Mouse (Mus musculus) heart, embryonic 14.5 days (tissue): ENCODE results near the gene Atp1a4. TPM values are rescaled to one million over a fixed set of nuclear protein-coding genes. Genes with fewer than 3 reads are reported as not detected.

ENCODE experiments used
- ATAC-seq: fragments of 200-750 bp; cut with Nextera tagmentation; 2 replicates; pipeline ENCODE4 v1.8.0; 2017; ENCODE audit warnings: low read depth, moderate TSS enrichment; ENCODE audit not compliant: insufficient number of reproducible peaks, insufficient read depth, low FRiP score
- H3K27ac ChIP-seq, 2 experiments: fragments of 200-500 bp in 1 of 2; fragments of 300-500 bp in 1 of 2; sonication (generic) in 1 of 2; replicated peaks in 1 of 2; 2 replicates each; pipeline ENCODE4 v1.5.1; 2012 to 2014; ENCODE audit warnings: low read depth in 2 of 2, low read length in 2 of 2, control low read depth in 1 of 2, mild to moderate bottlenecking in 1 of 2, mixed read lengths in 1 of 2; ENCODE audit not compliant: control insufficient read depth in 1 of 2, insufficient read depth in 1 of 2
- H3K27me3 ChIP-seq: fragments of 300-500 bp; sonication (generic); 2 replicates; pipeline ENCODE4 v1.6.1; 2014; ENCODE audit warnings: mild to moderate bottlenecking, low read length, control low read depth; ENCODE audit not compliant: control insufficient read depth, insufficient read depth
- H3K36me3 ChIP-seq: fragments of 300-500 bp; sonication (generic); 2 replicates; pipeline ENCODE4 v1.6.1; 2014; ENCODE audit warnings: mild to moderate bottlenecking, control low read depth, low read length, mixed read lengths; ENCODE audit not compliant: control insufficient read depth, insufficient read depth
- H3K4me1 ChIP-seq, 2 experiments: fragments of 200-500 bp in 1 of 2; fragments of 300-500 bp in 1 of 2; sonication (generic) in 1 of 2; 2 replicates each; pipeline ENCODE4 v1.6.1; 2012 to 2014; ENCODE audit warnings: low read length in 2 of 2, control low read depth in 1 of 2, mixed read lengths in 1 of 2; ENCODE audit not compliant: control insufficient read depth in 2 of 2, insufficient read depth in 2 of 2
- H3K4me2 ChIP-seq: fragments of 300-500 bp; sonication (generic); 2 replicates; pipeline ENCODE4 v1.6.1; 2014; ENCODE audit warnings: mild to moderate bottlenecking, low read length
- H3K4me3 ChIP-seq, 2 experiments: fragments of 200-500 bp in 1 of 2; fragments of 300-500 bp in 1 of 2; sonication (generic) in 1 of 2; 2 replicates each; pipeline ENCODE4 v1.5.1; 2012 to 2014; ENCODE audit warnings: low read length in 2 of 2, mild to moderate bottlenecking in 2 of 2, control low read depth in 1 of 2, low read depth in 1 of 2, moderate library complexity in 1 of 2; ENCODE audit not compliant: control insufficient read depth in 1 of 2, insufficient read depth in 1 of 2
- H3K9ac ChIP-seq: fragments of 300-500 bp; sonication (generic); 2 replicates; pipeline ENCODE4 v1.6.1; 2014; ENCODE audit warnings: mild to moderate bottlenecking, low read length
- H3K9me3 ChIP-seq: fragments of 300-500 bp; sonication (generic); 2 replicates; pipeline ENCODE4 v1.6.1; 2016; ENCODE audit warnings: low read length, control low read depth; ENCODE audit not compliant: control insufficient read depth
- WGBS: fragments of 180-500 bp; shearing (Covaris S2); extraction: QIAGEN DNeasy Blood & Tissue Kit; methylation state at CpG from one replicate; pipeline ENCODE4 v1.1.7; 2014; 5-methylcytosine and 5-hydroxymethylcytosine counted together
- polyA plus RNA-seq: library from polyadenylated mRNA; unstranded; fragments of >200 nt; fragmentation: Nextera tagmentation; extraction: Ambion mirVana; gene quantifications from 2 replicates; pipeline ENCODE4 v1.2.1, GENCODE M21; 2014

Atp1a4 gene
- polyA plus RNA-seq, 1 experiment from 2014 or later: 0.23 TPM

GRCm38 (mm10) chr1:172281522-172282254 lies 23.5 kb upstream of the Atp1a4 start:
- Histone ChIP-seq H3K36me3 (peaks cover 70% of the 10 kb centered on the region), H3K27me3 (no peaks in the 10 kb centered on the region), H3K9me3 (no peaks in the 10 kb centered on the region), H3K4me3 (no peak overlapping the region), H3K4me1 (peaks cover 3 to 4% of the 10 kb centered on the region in 2 experiments; a peak in 1 of 4 replicates), H3K4me2 (no peak overlapping the region), H3K27ac (no peak overlapping the region), H3K9ac (no peak overlapping the region)
- WGBS: 79% methylated on average over 10 of the region's 10 CpGs
- no peak for ATAC-seq

DNA sequence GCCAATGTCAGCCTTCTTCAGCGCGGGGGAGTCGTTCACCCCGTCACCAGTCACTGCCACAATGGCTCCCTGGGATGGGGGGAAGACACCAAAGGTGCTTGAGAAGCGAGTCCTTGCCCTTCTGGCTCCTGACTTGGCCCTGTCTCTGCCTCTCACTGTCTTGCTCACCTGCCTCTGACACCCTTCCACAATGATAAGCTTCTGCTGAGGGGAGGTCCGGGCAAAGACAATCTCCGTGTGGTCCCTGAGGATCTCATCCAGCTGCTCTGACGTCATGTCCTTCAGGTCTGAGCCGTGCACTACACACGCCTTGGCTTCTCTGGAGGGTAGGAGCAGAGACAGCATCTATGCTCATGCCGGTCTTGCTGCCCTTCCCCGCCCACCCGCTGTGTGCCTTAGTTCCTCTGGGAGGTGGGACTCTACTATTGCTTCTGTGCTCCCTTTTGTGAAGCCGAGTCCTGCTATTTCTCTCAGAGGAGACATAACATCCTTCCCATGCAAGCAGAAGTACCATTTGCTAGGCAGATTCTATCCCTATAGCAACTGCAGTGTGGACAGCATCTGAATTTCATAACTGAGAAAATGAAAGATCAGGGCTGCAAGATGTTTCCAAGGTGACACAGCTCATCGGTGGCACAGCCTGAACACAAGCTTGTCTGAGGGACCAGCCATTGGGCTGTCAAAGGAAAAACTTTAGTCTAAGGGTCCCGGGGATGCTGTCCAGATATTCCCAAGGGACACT lies 21.7 kb upstream of the Atp1a4 start:
- peaks cover 3 to 4% of the 10 kb centered on the region in 2 experiments; a peak in 1 of 4 replicates for H3K4me1 ChIP-seq
- no peak overlapping the region for H3K9ac ChIP-seq
- H3K9me3 ChIP-seq: no peaks in the 10 kb centered on the region
- WGBS: 82% methylated on average over 16 of the region's 16 CpGs
- no peak overlapping the region for H3K27ac ChIP-seq
- no peak for ATAC-seq
- no peak overlapping the region for H3K4me2 ChIP-seq
- H3K27me3 ChIP-seq: no peaks in the 10 kb centered on the region
- H3K36me3 ChIP-seq: peaks cover 56% of the 10 kb centered on the region
- H3K4me3 ChIP-seq: no peak overlapping the region

DNA sequence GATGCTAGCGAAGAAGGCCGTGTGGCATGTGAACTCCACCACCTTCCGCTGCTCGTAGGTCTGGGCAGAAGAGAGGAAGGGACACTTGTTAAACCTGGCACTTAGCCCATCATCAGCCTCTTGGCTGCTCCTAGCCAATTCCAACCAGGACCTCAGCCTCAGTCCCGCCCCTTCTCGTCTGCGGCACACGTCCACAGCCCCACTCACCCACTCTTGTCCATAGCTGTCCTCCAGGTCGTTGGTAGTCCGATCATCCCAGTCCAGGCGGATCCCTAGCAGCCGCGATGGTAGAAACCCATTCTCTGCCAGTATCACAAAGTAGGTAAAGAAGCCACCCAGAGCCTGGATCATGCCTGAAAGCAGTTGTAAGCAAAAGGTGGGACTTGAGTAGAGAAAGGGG lies 20.1 kb upstream of the Atp1a4 start:
- Histone ChIP-seq H3K9me3 (no peaks in the 10 kb centered on the region), H3K4me1 (peaks cover 3 to 4% of the 10 kb centered on the region in 2 experiments; a peak in 1 of 4 replicates), H3K27me3 (no peaks in the 10 kb centered on the region), H3K9ac (no peak overlapping the region), H3K4me2 (no peak overlapping the region), H3K36me3 (peaks cover 41% of the 10 kb centered on the region), H3K27ac (no peak overlapping the region), H3K4me3 (no peak overlapping the region)
- 76% methylated on average over 13 of the region's 13 CpGs for WGBS
- no peak for ATAC-seq

DNA sequence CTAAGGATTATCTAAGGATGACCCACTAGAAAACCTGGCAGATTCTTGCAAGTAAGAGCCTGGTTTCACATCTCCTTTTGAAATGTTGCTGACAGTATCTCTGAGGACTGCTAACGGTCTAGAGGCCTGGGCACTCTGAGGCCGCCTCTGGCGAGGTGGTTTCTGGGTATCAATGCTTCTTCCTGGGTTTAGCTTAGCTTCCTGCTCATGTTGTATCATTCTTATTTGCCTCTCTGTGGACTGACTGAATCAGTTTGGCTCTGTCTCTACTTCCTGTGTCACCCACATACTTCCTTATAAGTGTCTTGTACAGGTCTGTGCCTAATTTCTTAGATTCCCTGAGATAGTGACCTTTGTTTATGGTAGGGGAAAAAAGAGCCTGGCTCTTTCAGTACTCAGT lies 19.0 kb upstream of the Atp1a4 start:
- Histone ChIP-seq H3K4me1 (peaks cover 3 to 4% of the 10 kb centered on the region in 2 experiments; a peak in 1 of 4 replicates), H3K4me3 (no peak overlapping the region), H3K9me3 (no peaks in the 10 kb centered on the region), H3K4me2 (no peak overlapping the region), H3K9ac (no peak overlapping the region), H3K36me3 (peaks cover 40% of the 10 kb centered on the region), H3K27me3 (no peaks in the 10 kb centered on the region), H3K27ac (no peak overlapping the region)
- WGBS: 38% methylated on average over 3 of the region's 3 CpGs
- ATAC-seq: no peak

- H3K4me3 ChIP-seq: no peak overlapping the region
- H3K4me1 ChIP-seq: peaks cover 3 to 4% of the 10 kb centered on the region in 2 experiments; a peak in 1 of 4 replicates
- H3K4me2 ChIP-seq: no peak overlapping the region
- H3K9me3 ChIP-seq: no peaks in the 10 kb centered on the region
- no peak for ATAC-seq
- H3K27me3 ChIP-seq: no peaks in the 10 kb centered on the region
- WGBS: 68% methylated on average over 5 of the region's 5 CpGs
- H3K36me3 ChIP-seq: peaks cover 26% of the 10 kb centered on the region
- no peak overlapping the region for H3K27ac ChIP-seq
- H3K9ac ChIP-seq: no peak overlapping the region
These were observed 16.3 kb upstream of the Atp1a4 start for GRCm38 (mm10) chr1:172274547-172274946.

- 61% methylated on average over 5 of the region's 5 CpGs for WGBS
These were observed 15.9 kb upstream of the Atp1a4 start for GRCm38 (mm10) chr1:172274116-172274515.

GRCm38 (mm10) chr1:172273386-172273785 lies 15.2 kb upstream of the Atp1a4 start:
- no peak for ATAC-seq
- Histone ChIP-seq H3K4me1 (peaks cover 0 to 4% of the 10 kb centered on the region in 2 experiments; a peak in 1 of 4 replicates), H3K9me3 (no peaks in the 10 kb centered on the region), H3K4me3 (no peak overlapping the region), H3K27ac (no peak overlapping the region), H3K27me3 (no peaks in the 10 kb centered on the region), H3K9ac (no peak overlapping the region), H3K36me3 (peaks cover 17% of the 10 kb centered on the region), H3K4me2 (no peak overlapping the region)
- 82% methylated on average over 6 of the region's 6 CpGs for WGBS

More at GRCm38 (mm10) chr1:172274116-172274515, 15.9 kb upstream of the Atp1a4 start:
- no peak overlapping the region for H3K27ac ChIP-seq
- no peak overlapping the region for H3K4me2 ChIP-seq
- peaks cover 21% of the 10 kb centered on the region for H3K36me3 ChIP-seq
- no peak overlapping the region for H3K9ac ChIP-seq
- no peak for ATAC-seq
- no peaks in the 10 kb centered on the region for H3K9me3 ChIP-seq
- H3K4me1 ChIP-seq: peaks cover 3 to 4% of the 10 kb centered on the region in 2 experiments; a peak in 1 of 4 replicates
- H3K4me3 ChIP-seq: no peak overlapping the region
- H3K27me3 ChIP-seq: no peaks in the 10 kb centered on the region
